Mouse (Mus musculus) small intestine, adult 2 months (tissue): ENCODE results near the gene Pmis2.

Source experiments
- CTCF ChIP-seq: fragments of 200-500 bp; IDR thresholded peaks from 2 replicates; pipeline ENCODE4 v1.5.1; 2012; ENCODE audit warnings: low read depth, mild to moderate bottlenecking, control low read depth, inconsistent platforms, low read length, moderate library complexity, mixed read lengths; ENCODE audit not compliant: insufficient replicate concordance, insufficient read length; ENCODE audit errors: extremely low read depth
- POLR2A ChIP-seq: fragments of 200-500 bp; IDR thresholded peaks from 2 replicates; pipeline ENCODE4 v1.6.1; 2012; ENCODE audit warnings: low read depth, mild to moderate bottlenecking, control low read depth, inconsistent platforms, low read length, moderate library complexity

DNA sequence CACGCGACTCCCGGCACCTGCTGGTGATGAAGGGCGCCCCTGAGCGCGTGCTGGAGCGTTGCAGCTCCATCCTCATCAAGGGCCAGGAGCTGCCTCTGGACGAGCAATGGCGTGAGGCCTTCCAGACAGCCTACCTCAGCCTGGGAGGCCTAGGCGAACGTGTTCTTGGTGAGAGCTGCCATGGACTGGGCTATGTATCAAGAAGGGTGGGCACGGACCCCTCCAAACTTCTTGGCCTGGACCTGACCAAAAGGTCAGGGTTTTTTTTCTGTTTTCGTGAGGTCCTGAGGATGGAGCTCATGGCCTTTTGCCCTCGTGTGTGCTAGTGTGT is 46.3 kb upstream of the Pmis2 start:
- TF ChIP-seq CTCF (no peak), POLR2A (no peak)
